Mouse (Mus musculus): ENCODE measurements around the gene Pih1d3.

DNA sequence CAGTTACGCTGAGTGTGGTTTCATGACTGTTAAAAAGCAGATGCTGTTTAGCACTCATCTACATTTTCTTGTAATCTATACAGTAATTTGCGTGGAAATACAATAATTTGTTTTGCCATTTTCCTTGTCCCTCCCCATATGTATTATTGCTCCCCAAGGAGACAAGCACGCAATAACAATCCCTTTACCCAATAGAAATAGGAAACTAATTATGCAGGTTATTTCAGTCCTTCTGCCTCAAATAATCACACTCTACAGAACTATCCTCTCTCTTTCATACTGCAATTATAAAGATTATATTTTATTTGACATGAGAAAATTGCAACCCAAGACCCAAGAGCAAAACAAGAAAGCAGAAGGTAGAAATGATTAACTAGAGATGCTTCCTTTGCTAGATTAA, 25.7 kb upstream of the Pih1d3 start:
- TF ChIP-seq CTCF (IDR thresholded peaks at IDR 0.05; ENCODE audit: extremely low read depth, insufficient read length, insufficient replicate concordance, low read depth, low read length) (no peak), POLR2A (IDR thresholded peaks at IDR 0.05; ENCODE audit: low read depth, low read length) (no peak)

All from small intestine, adult 2 months (tissue).